Mouse (Mus musculus): ENCODE results near the gene Rftn2.

Rftn2 gene

GRCm38 (mm10) chr1:55211081-55211480 lies 15.5 kb downstream of the Rftn2 start:
- no peak for DNase-seq (ENCODE audit: low read depth, low spot score)

- no peak for DNase-seq (ENCODE audit: low read depth, low spot score)
Observed at GRCm38 (mm10) chr1:55210202-55210965, 16.2 kb downstream of the Rftn2 start.

GRCm38 (mm10) chr1:55208500-55209140 lies 18.0 kb downstream of the Rftn2 start:
- no peak for DNase-seq (ENCODE audit: low read depth, low spot score)

GRCm38 (mm10) chr1:55207561-55207960 lies 19.0 kb downstream of the Rftn2 start:
- DNase-seq (ENCODE audit: low read depth, low spot score) = no peak

- no peak for DNase-seq (ENCODE audit: low read depth, low spot score)
Observed at GRCm38 (mm10) chr1:55205808-55206327, 20.7 kb downstream of the Rftn2 start.

GRCm38 (mm10) chr1:55201850-55202752 lies 24.5 kb downstream of the Rftn2 start:
- peak; percentile 71 for DNase-seq (ENCODE audit: low read depth, low spot score)

- DNase-seq (ENCODE audit: low read depth, low spot score) = no peak
Observed at GRCm38 (mm10) chr1:55198719-55199118, 27.9 kb downstream of the Rftn2 start.

GRCm38 (mm10) chr1:55196327-55197003 lies 30.1 kb downstream of the Rftn2 start:
- no peak for DNase-seq (ENCODE audit: low read depth, low spot score)

GRCm38 (mm10) chr1:55195021-55195420 lies 31.6 kb downstream of the Rftn2 start:
- no peak for DNase-seq (ENCODE audit: low read depth, low spot score)

- DNase-seq (ENCODE audit: low read depth, low spot score) = no peak
Observed at GRCm38 (mm10) chr1:55194064-55194915, 32.3 kb downstream of the Rftn2 start.

- no peak for DNase-seq (ENCODE audit: low read depth, low spot score)
Observed at GRCm38 (mm10) chr1:55193316-55193715, 33.3 kb downstream of the Rftn2 start.

GRCm38 (mm10) chr1:55192824-55193223 lies 33.8 kb downstream of the Rftn2 start:
- DNase-seq (ENCODE audit: low read depth, low spot score) = no peak

GRCm38 (mm10) chr1:55192015-55192414 lies 34.6 kb downstream of the Rftn2 start:
- DNase-seq (ENCODE audit: low read depth, low spot score) = no peak

- no peak for DNase-seq (ENCODE audit: low read depth, low spot score)
Observed at GRCm38 (mm10) chr1:55186592-55187210, 39.9 kb downstream of the Rftn2 start.

GRCm38 (mm10) chr1:55185718-55186117 lies 40.9 kb downstream of the Rftn2 start:
- no peak for DNase-seq (ENCODE audit: low read depth, low spot score)

- no peak for DNase-seq (ENCODE audit: low read depth, low spot score)
Observed at GRCm38 (mm10) chr1:55182392-55182791, 44.2 kb downstream of the Rftn2 start.

GRCm38 (mm10) chr1:55179917-55180566 lies 46.5 kb downstream of the Rftn2 start:
- DNase-seq (ENCODE audit: low read depth, low spot score) = no peak

GRCm38 (mm10) chr1:55174558-55175034 lies 52.0 kb downstream of the Rftn2 start:
- no peak for DNase-seq (ENCODE audit: low read depth, low spot score)
